Mouse (Mus musculus): Measurements from ENCODE around the gene Zfp653.

The Zfp653 gene

DNA sequence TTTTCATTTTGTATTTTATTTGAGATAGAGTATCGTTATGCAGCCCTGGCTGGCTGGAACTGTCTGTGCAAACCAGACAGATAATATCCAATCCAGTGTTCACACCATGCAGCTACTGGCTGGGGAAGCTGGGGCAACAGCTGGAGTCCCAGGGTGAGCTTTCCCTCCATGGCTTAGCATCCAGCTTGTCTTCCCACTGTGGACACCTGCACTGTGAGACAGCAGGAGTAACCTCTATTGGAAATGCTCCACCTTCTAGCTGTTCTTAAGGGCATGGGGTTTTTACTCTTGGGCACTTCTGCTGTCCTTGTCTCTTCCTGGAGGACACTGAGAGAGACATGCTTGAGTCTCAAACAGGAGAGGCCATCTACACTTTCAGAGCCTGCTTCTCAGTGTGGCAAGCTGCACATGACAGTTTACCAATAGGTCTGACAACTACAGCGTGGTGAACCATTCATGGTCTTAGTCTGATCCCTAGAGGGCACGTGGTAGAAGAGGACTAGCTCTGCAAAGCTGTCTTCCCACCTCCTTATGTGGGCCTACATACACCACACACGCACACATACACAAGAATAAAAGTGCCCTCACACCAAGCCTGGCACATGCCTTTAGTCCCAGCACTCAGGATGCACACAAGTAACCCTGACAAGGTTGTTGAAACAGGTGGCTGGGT, 1.2 kb downstream of the Zfp653 start:
- no peak for DNase-seq (ENCODE audit: low spot score)

DNA sequence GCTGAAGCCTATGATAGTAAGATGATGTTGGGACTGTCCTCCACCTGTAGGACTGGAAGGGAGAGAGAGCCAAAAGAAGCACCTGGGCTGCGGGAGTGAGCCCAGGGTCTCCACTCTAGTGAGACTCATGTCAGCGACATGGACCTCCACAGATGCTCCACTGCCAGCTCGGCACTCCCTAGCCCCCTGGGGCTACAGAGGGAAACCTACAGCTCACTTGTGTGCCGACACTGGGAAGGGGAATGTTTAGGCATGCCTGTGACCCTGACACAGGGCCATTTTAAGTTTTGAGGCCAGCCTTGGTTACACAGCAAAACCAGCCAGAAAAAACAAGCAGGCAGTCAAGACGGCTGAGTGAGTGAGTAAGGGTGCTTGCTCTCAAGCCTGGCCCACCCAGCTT, 4.0 kb downstream of the Zfp653 start:
- DNase-seq (ENCODE audit: low spot score) = no peak

DNA sequence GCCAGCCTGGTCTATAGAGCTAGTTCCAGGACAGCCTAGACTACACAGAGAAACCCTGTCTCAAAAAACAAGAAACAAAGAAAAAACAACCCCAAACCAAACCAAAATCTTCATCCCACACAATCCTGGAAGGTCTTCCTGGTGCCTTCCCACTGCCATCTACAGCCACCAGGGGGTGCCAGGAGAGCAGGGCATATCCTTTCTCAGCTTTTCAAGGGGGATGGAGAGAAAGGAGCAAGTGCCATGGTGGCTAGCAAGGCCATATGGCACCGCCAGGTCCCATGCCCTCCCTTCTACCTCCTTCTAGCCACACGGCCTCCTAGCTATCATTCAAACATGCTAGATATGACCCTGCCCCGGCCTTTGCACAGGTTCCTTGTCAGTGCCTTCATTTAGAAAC, 4.7 kb downstream of the Zfp653 start:
- no peak for DNase-seq (ENCODE audit: low spot score)

DNA sequence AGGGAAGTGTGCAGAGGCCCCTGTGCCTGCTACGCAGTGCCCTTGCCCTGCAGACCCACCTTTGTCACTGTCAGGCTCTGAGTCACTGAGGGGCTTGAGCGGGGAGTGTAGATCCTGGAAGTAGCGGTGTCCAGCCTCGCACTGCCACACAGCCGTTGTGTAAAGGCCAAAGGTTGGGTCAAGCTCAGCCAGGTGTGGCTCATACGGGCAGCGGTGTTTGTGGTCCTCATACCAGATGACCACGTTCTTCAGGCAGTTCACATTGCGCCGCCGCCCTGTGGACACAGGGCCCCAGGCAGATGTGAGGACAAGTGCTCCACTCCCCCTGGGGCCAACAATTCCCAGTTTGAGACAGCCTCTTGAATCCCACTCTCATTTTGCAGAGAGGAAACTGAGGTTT, 5.5 kb downstream of the Zfp653 start:
- no peak for DNase-seq (ENCODE audit: low spot score)

DNA sequence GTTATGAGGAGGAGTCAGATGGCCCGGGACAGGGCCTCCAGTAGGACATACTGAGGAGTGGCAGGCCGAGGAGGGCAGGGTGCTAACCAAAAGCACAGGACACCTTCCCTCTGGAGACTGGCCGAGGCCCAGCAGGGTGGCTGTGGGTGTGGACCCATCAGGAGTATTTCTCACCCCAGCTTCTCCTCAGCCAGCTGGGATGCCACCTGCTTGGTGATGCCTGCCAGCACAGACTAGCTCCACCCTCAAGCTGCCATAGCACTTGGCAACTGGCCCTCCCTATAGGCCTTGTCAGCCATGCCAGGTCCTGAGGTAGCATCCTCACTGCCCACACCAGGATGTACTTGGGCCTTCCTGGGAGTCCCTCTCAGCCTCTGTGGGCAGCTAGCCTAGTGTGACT, 6.8 kb downstream of the Zfp653 start:
- no peak for DNase-seq (ENCODE audit: low spot score)

DNA sequence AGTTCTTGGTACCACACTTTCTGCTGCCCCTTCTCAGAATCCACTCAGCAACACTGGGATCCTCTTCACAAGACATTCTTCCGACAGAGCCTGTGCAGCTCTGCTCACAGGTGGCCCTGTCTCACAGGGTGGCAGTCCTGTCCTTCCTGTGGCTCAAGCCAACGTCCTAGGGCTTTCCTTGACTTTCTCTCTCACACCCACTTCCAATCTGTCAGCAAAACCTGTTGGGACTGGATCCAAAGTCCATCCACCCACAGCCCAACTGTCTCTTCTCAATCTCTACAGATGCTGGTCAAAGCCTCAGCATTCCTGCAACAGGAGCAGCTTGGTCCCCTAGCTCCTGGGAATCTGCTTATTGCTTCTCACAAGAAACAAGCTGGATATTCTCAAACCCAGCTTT, 9.8 kb downstream of the Zfp653 start:
- DNase-seq (ENCODE audit: low spot score) = no peak

DNA sequence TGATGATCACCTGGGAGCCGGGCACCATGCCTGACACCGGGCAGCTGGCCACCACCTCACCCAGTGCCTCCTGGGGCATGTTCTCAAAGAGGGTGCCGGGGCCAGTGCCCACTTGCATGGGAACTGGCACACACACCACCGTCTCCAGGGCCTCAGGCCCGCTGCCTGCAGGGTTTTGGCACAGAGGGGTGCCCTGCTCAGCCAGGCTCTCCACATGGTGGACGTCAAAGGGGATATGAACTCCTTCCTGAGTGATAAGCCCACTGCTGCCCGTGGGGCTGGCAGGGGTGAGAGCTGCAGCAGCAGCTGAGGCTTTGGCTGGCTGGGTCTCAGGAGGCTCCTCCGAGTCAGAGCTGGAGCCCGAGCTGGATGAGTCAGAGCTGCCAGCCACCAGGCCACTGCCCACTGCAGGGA, 13.2 kb downstream of the Zfp653 start:
- DNase-seq (ENCODE audit: low spot score) = no peak

DNA sequence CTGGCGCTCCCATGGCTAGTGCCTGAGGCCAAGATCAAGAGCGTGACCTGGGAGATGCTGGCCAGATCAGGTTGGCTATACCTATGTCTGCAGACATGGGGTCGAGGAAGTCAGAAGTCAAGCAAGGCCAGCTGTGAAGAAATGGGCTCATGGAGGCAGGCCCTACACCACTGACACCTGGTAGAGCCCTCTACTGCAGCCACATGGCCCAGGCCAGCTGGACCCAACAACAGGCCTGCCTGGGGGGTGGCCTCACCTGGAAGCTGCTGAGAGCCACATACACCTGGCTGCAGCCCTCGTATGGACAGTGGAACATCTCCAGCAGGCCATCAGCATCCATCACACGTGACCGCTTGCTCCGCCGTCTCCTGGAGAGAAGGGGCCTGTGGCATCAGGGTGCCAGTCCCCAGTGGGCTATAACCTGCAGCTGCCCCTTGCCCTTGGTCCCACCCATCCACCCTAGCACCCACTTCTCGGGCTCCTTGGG, 14.1 kb downstream of the Zfp653 start:
- no peak for DNase-seq (ENCODE audit: low spot score)

DNA sequence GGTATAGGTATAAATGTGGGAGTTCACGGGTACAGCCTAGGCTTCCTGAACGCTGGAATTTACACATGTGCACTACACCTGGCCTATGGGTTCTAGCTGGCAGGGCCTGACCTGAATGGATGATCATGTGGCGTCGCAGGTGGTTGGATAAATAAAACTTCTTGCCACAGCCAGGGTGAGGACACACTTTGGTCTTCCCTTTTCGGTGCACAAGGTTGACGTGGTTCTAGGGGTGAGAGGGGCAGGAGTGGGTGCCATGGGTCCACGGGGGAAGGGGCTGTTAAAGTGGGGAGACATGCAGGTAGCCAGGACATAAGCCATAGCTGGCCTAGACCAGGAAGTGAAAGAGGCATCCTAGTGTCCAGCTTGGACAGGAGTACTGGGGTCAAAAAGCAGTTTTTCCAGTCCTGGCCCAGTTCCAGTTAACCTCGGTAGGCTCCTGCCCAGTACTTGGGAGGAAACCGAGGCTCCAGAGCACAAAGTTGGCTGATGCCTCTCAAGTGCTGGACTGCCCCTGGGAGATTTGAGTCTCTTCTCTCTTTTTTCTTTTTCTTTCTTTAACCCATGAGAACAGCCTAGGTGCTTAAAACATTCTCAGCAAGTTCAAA, 14.8 kb downstream of the Zfp653 start:
- DNase-seq (ENCODE audit: low spot score) = no peak

DNA sequence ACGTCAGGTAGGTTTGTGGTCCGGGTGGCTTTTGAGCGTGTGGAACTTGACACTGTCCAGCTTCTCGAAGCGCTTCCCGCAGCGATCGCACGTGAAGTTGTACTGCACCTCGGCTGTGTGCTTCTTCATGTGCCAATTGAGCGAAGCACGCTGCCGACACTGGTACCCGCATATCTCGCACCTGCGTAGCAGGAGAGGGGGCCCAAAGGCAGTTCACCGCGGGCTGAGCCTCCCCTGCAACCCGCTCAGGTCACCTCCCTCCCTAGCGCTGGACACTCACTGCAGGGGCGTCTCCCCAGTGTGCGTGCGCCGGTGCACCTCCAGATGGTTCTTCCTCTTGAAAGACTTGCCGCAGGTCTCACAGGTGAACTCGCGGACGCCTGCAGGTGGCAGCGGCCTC, 15.5 kb downstream of the Zfp653 start:
- no peak for DNase-seq (ENCODE audit: low spot score)

DNA sequence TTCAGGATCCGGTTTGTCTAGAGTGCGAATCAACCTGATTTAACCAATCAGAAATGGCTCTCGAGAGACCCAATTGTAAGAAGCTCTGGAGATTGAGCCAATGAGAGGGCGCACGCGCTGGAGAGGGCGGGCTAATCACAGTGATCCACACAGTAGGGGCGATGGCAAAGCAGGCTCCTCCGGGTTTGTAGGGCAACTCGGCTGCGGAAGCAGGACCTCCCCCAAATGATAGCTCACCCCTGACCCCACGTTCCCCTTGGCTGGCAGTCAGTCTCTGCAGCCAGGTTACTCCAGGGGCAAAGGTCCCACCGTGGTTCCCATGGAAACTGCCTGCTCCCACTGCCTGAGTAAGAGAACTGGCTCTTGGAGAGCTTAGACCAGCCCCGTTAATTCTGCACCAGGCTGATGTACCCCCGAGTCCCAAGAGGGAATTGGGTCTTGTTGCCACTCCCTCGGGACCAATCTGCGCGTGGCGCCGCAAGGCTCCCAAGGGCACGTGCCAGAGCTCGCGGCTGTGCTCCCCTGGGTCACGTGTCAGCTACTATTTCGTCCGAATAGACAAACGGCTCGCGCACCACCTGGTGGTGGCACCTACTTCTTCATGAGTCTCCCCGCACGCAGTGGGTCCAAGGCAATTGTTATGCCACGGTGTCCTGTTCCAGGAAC, 16.6 kb downstream of the Zfp653 start:
- DNase-seq (ENCODE audit: low spot score) = peak; percentile 27

DNA sequence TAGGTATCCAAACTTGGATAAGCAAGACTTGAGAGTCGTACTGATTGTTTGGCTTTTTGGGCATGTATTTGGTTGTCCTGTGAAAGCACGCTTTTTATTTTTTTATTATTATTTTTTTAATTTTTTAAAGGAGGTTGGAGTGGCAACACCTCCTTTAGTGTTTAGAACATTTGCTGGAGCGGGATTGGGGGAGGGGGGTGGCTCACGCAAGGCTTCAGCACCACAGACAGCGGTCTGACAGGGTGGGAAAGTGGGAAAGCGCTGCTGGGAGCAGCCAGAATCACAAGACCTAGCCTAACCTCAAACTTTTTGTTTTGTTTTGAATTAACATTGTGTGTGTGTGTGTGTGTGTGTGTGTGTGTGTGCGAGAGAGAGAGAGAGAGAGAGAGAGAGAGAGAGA, 17.5 kb downstream of the Zfp653 start:
- no peak for DNase-seq (ENCODE audit: low spot score)

DNA sequence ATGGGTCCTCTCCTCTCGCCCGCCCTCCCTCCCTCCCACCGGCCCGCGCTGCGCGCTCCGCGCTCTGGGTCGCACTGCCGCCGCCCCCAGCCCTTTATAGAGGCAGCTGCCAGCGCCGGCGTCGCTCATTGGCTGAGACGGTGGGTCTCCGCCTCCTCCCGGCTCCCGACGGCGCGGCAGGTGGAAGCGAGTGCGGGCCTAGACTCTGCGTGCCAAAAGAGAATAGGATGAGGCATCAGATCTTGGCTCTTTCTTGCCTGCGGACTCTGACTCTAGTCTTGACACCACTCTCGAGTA, 19.3 kb downstream of the Zfp653 start, which contains the start of gene Elavl3:
Elavl3 (minus strand) TSS at position 66 of the 297 bp plus-strand sequence.
- DNase-seq (ENCODE audit: low spot score) = no peak

DNA sequence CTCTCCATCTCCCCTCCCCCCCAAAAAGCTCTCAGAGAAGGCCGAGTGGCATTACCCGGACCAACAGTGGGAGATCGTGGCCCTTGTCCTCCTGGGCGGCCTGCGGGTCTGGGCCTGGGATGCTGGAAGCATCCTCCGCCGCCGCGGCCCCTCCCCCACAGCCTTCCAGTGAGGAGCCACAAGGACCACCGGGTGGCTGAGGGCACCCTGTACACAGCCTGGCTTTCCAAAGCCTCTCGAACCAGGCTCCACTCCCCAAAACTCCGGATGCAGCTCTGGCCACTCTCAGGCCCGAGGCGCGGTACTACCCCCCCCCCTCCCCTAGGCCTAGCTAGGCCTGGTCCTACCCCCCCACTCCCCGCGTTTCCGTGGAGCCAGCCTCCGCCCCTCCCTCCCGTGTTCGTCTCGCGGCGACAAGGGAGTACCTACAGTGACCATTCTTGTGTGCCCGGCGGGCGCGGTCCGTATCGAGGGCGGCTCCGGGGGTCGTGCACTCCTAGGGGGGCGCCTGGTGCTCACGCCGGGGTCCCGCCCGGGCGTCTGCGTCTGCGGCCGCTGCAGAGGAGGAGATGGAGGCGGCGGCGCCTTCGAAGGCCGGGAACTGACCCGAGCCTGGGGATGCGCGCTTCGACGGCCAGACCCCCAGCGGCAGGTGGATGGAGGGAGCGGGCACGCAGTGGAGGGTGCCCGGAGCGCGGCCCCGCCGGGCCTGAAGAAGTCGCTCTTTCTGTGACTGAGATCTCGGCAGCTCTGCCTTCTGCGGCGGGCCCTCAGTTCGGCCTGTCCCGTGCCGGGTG, 19.8 kb downstream of the Zfp653 start:
- no peak for DNase-seq (ENCODE audit: low spot score)

DNA sequence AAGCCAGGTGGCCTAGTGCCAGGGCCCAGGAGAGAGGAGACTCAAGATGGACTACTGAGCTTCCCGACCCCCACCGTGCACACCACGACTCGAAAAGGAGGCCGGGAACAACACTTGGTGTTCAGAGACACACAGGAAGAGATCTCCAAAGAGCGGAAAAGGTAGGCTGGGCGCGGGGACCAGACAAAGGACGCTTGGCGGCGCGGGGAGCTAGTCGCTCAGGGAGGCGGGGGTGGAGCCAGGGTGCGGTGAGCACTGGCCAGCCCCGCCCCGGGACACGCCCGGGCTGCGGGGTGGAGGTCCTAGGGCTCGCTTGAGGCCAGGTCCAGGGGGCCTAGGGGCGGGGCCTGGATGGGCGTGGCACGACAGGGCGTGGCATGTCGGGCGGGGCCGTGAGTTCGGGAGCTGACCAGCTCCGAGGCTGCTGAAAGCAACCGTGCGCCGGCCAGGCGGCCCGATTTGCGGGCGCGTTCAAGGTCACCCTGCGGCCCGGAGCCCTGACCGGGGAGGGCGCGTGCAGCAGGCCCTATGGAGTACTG, 20.8 kb downstream of the Zfp653 start:
- DNase-seq (ENCODE audit: low spot score) = peak; percentile 67

DNA sequence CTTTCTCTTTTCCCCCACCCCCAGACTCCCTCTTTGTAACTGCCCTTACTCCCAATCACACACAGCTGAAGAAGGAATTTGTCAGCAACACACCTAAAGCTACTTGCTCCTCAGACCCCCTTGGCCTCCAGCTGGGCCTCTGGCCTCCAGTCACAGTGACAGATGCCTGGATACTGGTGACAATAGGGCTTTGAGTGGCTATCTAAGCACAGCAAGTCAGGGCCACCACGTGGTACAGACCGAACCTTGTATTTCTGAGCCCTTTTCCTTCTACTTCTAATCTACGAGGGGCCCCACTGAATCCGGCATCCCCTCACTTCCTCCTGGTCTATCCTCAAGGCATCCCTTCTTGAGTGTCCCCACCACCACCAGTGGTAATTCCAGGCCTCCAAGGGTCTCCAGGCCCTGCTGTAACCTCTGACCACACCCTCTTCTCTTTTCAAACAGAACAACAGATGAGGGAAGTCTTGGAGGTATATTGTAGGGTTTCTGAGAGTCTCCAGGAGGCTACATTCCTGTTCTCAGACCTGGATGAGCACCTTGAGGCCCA, 21.4 kb downstream of the Zfp653 start:
- no peak for DNase-seq (ENCODE audit: low spot score)

DNA sequence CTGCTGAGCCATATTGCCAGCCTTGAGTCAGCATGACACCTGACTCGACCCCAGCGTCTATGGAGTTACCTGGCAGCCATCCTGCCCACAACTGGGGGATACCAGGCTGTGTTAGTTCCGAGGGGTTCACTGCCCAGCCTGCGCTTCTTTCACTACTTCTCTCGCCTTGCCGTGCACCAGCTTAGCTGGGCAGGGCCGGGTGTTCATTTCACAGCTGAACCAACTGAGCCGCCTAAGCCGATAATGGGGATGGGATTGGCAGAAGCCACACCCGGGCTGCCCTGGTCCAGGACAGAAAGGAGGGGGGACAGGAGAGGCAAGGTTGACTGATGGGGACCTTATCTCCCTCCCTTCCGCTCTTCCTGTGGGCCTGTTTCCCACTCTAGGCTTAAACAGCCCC, 21.9 kb downstream of the Zfp653 start:
- no peak for DNase-seq (ENCODE audit: low spot score)

DNA sequence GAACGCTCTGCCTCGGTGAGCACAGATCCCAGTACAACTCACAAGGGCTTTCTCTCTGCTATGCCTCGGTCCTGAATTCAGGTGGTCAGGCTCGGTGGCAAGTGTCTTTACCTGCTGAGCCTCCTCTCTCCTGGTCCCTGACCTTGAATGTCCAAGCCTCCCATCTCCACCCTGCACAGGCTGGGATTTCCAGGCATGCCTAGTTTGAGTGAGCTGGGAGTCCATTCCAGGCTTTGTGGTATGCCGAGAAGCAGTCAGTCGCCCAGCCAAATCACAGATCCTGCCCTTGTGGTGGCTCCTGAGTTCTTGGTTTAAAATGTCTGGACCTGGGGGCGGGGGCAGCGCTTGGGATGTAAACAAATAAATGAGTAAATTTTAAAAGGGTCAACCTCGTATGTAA, 23.8 kb downstream of the Zfp653 start:
- DNase-seq (ENCODE audit: low spot score) = no peak

DNA sequence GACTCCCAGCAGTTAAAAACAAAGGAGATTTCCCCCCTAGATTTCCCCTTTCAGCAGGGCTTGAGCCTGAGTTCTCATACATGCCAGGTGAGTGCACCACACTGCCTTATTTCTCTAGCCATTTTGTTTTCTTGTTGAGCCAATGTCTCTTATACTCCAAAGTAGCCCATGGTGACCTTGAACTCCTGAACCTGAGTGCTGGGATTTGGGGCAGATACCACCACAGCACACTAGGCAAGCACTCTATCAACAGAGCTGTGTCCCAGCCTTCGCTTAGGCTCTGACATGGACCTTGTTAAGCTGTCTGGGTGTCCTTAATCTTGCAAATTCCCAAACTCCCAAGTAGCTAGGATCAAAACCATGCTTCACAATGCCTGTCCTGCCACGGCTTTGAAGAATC, 29.3 kb downstream of the Zfp653 start:
- DNase-seq (ENCODE audit: low spot score) = no peak

DNA sequence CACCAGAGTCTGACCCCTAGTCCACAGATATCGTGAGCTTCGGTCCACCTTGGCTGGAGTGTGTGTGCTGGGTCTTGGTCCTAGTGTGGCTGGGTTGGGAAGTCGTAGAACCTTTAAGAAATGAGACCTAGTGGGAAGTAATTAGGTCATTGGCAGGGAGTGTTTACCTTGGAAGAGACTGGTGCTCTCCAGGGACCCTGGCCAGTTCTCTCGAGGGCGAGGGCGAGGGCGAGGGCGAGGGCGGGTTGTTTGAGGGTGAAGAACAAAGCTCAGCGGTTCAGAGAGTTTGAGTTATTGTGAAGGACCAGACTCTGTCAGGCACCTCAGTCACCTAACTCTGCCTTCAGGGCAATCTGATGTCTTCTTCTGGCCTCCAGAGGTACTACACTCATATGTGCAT, 33.4 kb downstream of the Zfp653 start:
- DNase-seq (ENCODE audit: low spot score) = no peak

DNA sequence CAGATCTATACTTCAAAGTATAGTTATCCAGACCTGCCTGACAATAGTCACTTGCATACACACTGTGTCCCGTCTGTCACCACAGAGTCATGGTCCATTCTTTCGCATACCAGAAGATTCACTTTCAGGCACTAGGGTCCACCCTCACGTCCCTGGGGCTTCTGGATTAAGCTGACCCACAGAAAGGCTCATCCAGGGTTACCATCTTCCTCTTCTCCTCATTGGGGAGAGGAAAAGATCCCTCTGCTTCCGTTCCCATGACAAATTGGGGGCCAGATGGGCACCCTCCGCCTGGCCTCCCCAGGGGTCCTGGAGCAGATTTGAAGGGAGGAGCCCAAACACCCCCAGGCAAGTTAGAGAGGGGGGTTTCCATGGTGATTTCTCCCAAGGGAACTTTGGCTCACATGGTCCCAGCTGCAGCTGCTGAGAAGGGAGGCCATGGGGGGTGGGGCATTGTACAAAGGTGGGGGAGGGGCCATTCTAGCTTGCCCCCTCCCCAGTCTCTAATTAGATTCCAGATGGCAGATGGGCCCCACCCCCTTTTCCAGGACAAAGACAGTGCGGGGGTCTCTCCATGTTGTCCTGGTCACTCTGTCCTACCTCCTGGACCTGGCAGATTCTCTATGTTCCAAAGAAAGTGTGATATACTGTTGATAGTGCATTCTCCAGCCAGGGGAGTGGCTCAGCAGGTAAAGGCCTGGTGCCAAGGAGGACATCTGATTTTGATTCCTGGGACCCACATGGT, 35.7 kb downstream of the Zfp653 start:
- no peak for DNase-seq (ENCODE audit: low spot score)

DNA sequence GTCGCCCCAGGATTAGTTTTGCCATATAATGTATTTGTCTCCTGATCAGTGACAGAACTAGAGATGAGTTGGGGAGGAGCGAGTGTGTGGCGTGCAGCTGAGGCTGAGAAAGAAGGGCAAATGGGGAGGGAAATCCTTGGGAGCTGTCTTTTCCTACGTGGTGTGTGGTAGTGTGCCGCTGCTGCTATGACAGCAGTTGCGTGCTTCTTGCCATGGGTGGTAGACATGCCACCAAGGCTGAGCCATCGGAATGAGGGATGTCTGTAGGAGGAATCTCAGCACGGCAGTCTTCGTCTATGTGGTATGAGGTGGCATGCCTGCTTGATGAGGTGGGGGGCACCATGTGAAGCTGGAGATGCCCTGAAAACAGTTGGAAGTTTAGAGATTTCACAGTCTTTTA, 40.8 kb downstream of the Zfp653 start:
- no peak for DNase-seq (ENCODE audit: low spot score)
